Mouse (Mus musculus): ENCODE results near the gene Xpo1.
"Not testable (repeated sequence)": the region's sequence is repeated elsewhere in the genome, so short reads cannot be mapped to it uniquely, and the experiment has no call there.

The Xpo1 gene

DNA sequence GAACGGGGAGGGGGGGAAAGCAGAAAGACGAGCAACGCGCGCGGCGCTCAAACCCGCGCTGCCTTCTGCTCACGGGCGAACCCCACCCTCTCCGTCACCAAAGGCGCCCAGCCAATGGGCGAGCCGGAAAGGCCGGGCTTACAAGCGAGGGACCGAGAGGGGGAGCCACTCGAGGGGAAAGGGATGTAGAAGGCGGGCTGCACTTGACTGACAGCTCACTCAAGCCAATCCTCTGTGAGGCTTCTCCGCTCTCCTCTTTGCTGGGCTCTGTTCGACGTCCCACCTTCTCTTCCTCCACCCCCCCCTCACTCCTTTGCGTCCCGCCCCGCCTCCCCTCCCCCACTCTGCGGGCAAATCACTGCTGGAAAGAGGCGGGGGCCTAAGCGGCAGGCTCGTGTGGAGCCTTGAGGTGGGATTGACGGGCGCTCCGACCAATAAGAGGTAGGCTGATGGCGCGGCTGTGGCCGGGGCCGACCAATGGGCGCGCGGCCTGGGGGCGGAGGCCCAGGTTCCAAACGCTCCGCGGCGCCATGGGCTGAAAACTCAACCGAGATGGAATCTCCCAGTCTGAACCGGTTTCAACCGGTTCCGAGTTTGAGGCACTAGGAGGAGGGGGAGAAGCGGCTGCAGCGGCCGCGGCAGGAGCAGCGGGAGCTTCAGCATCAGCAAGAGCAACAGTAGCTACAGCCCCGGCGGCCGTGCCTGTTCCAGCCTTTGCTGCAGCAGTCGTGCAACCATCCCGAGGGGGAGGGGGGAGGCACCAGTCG, at the start of gene Xpo1:
Gene Xpo1, plus strand, starts transcription at position 615 of the 767 bp plus-strand sequence.
- DNase-seq: peak; percentile 100

DNA sequence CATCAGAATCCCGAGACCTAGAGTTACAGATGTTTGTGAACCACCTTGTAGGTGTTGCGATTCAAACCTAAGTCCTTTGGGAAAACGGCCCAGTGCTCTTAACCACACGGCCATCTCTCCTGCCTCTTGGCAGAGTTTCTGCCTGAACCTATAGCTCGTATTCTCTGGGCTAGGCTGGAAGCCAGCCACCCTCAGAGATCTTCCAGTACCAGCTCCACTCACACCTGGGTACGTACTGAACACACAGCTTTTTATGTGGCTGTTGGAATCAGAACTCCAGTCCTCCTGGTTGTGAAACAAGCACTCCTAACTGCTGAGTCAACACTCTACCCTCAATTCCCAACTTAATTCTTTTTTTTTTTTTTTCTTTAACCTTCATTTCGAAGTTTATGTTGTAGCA, 46.1 kb upstream of the Xpo1 start:
- DNase-seq: no peak

DNA sequence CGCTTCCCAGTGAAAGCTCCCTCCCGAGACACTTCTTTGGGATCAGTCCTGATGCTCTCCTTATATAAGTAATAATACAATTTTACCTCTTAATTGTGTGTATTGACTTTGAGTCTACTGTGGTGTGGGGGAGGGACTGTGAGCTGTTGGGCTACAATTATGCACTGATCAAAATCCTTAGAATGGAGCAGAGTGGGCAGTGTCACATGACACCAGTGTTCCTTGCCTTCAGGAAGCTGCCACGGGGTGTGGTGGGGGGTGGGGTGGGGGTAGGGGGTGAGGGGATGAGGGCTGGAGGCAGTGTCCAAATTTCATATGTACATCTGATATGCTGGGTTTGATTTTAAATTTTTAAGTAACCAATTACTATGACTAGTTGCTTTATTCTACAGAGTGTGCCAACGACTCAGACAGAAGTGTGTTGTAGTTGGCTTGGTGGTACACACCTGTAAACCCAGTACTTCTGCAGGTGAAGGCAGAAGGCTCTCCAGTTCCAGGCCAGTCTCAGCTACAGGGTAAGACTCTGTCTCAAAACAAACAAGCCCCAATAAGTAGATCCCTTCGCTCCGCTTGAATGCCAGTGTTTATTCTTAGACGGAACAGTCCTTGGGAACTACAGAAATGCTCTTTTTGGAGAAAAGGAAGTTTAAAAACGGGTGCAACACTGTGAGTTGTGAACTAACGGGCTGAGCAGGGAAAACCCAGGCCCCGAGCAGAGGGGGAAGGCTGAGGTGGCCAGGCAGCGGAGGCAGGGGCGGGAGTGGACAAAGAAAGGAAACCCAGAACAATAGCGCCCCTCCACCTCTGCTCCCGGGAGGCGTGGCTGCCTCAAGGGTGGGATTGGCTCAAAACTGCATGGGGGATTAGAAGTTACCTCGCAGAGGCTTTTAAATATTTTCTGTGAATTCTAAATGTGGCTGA, 45.0 kb upstream of the Xpo1 start:
- peak; percentile 11 to 21 for DNase-seq

DNA sequence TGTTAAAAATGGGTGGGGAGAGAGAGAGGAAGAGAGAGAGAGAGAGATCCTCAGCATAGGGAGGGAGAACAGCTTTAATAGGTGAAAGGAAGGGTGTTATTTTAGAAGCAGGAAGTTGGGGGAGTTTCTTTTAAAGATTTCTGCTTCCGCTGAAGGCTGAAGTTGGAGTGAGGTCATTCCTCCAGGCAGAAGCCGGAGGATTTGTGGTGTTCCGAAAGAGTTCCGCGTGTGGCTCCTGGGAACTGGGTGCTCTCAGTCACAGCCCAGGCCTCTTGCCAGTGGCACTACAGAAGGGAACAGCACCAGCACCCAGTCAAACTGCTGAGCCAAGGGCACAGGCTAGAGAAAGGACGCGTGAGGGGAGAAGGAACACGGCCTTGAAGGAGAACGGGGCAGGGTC, 38.4 kb upstream of the Xpo1 start:
- no peak for DNase-seq

DNA sequence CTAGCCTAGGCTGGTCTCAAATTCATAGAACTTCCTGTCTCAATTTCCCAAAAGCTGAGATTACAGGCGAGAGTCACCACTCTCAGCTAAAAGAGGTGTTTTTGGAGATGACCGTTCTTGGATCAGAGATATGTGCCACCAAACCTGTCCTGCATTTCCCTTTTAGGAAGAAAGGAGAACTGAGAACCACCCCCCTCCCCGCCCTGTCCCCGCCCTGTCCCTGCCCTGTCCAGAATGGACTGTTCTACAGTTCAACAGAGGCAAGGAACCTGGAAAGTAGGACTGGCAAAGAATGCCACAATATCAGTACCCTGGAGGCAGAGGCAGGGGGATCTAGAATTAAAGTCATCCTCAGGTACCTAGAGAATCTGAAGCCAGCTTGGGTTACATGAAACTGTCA, 19.8 kb upstream of the Xpo1 start:
- no peak for DNase-seq

DNA sequence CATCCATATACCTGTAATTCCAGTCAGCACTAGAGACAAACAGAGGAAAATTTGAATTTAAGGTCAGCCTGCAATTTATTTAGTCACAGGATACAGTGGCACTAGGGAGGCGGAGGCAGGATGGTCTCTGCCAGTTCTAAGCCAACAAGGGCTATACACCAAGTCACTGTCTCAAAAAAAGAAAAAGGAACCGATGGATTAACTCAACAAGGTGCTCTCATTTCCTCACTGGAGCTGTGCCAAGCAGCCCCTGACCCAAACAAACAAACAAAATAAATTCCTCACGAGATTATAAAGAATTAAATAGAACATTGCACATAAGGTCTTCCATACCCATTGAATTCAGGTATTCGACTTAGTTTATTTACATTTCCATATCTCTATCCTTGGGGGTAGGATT, 1.9 kb upstream of the Xpo1 start:
- DNase-seq: peak; percentile 19 to 32

DNA sequence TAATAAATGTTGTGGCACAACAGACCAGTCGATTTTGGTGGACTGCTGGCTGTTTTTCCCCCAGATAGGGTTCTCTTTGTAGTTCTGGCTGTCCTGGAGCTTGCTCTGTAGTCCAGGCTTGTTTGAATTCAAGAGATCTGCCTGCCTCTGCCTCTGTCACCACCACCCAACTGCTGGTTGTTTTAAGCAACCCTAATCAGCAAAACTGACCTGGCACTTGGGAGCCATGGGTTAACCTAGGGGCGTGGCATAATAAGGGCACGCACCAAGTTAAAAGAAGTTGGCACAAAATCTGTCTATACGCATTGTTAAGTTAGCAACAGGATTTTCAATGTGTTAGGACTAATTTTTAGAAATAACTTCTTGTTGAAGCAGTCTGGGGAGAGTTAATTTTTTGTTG, 1.3 kb upstream of the Xpo1 start:
- no peak for DNase-seq

DNA sequence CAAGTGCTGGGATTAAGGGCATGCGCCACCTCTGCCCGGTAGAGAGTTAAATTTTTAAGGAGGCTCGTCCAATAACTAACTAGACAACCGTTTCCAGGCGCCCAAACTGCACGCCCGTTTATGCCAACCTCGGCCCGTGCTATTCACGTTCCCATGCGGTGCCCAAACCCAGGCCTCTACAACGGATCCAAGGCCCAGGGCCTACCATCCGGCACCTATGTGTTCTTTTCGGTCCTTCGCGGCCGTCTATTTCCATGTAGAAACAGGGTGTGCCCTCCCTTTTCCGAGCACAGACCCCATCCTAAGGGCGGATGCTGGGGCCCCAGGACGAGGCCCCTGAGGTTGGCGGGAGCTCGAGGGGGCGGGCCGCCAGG, 801 bp upstream of the Xpo1 start:
- DNase-seq: no peak

DNA sequence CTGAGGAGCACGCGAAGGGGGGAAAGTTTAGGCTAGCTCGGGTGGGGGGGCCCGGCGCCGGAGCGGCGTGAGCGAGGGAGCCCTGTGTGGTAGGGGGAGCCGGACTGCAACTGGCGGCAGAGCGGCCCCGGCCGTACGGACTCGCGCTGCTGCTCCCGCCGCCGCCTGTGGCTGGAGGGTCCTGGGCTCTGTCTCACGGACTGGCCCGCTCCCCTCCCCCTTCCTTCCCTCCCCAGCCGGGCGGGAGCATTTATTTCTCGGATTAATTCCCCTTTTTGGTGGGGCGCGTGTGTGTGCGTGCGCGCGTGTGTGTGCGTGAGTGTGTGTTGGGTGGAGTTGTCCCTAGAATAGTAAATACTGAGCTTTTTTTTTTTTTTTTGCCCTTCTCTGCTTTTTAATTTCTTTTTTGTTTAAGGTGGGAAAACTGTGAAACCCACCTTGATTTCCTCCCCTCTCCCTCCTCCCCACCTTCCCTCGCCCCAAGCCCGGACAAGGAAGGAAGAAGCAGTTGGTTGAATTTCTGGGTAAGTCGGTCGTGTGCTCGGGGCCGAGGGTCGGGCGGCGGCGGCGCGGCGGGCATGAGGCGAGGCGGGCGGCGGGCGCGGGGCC, 457 bp downstream of the Xpo1 start:
- no peak for DNase-seq

DNA sequence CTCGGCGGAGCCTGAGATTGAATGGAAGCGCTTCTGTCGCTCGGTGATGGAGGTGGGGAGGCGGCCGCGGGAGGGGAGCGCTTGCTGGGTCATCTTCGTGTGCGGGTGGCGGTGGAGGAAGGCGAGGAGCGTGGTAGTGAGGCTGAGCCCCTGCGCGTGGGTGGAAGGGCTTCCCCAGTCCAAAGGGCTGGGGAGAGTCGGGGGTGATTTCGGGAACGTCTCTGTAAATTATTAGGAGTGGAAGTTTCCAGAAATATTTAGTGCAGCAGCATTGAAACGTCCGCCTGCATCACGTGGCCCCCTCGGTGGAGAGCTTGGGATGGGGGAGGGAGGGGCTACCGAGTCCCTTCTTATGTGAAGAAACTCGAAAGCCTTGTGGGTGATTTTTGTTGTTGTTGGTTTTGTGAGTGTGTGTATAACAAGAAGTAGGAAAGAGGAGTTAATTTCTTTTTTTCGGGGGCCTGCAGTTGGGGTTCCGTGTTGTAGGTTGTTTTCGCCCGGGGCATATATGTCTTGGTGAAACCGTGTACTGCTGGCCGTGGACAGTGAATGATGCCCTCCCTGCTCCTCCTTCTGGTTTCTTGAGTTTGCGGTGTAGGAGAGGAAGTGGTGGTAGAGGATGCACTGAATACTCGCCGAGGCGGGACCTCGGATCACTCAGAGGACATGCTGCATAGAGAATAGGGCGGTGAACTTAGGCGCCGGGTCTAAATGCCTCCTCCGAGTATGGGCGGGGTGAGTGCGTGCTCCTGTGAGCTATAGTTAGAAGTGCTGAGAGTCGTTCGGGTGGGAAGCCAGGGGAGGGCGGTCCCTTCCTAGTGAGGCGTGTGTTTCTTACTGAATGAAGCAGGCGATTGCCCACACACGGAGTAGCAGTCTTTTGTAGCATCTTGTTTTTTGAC, 1.2 kb downstream of the Xpo1 start:
- DNase-seq: peak; percentile 75 to 78

DNA sequence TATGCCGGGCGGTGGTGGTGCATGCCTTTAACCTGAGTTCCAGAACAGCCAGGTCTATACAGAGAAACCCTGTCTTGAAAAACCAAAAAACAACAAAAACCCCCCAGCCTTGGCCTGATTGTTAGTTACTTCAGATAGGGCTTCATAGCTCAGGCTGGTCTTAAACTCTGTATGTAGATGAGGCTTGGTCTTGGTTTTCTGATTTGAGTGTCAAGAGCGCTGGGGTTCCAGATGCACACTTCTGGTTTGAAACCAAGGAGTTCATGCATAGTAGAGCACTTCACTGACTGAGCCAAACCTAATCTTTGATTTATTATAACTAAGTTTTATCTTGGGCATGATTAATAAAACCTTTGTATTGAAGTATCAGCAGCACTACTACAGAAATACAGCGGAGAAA, 3.2 kb downstream of the Xpo1 start:
- DNase-seq: no peak

DNA sequence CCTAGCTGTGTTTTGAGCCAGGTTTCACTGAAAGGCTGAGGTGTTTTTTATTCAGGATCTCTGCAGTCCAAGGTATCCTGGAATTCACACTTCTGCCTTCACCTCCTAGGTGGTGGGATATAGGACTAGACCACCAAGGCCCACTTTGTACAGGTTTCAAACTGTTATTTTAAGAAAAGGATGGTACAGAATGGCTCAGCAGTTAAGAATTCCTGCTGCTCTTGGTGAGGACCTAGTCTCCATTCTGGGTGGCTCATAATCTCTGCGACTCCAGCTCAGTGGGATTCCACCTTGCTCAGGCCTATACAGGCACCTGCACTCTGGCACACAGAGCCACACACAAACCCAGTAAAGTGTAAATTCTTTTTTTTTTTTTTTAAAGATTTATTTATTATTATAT, 3.6 kb downstream of the Xpo1 start:
- DNase-seq: no peak

DNA sequence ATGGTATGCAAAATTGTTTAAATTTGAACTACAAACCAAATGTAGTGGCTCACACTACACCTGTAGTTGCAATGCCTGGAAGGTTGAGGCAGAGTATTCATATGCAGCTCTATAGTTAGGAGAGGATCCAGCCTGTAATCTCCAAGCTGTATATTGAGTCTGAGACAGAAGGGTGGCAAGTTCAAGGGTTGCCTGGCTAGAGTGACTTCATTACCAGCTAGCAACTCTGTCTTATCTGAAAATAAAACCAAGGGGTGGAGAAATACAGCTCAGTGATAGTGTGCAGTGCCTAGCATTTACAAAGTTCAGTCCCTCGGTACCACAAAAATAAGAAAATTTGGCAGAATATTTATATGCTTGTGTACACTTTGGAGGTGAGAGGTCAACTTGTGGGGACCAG, 4.3 kb downstream of the Xpo1 start:
- DNase-seq: no peak

DNA sequence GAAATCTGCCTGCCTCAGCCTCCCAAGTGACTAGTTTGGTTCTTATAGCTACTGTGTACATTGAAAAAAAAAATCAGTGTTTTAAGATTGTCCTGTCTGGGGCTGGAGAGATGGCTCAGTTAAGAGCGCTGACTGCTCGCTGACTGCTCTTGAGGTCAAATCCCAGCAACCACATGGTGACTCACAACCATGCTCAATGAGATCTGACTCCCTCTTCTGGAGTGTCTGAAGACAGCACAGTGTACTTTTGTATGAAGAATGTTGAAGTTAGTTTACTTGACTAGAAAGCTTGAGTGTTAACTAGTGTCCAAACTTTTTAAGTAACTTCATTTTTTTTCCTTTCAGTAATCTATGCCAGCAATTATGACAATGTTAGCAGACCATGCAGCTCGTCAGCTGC, 5.6 kb downstream of the Xpo1 start:
- no peak for DNase-seq

DNA sequence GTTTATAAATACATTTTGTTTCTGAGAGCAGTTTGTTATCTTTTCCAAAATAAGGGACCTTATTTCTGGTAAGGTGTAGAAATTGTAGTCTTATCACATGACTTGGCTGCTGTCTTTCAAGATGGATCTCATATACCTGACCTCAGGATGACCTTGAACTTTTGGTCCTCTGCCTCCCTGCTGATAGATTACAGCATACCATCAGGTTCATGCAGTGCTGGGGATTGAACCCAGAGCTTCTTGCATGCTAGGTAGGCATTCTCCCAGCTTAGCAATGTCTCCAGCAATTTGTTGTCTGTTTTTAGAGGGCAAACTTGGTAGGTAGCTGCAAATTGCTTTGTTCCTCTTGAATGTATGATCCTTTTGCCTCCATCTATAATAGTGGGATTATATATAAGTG, 9.1 kb downstream of the Xpo1 start:
- no peak for DNase-seq

DNA sequence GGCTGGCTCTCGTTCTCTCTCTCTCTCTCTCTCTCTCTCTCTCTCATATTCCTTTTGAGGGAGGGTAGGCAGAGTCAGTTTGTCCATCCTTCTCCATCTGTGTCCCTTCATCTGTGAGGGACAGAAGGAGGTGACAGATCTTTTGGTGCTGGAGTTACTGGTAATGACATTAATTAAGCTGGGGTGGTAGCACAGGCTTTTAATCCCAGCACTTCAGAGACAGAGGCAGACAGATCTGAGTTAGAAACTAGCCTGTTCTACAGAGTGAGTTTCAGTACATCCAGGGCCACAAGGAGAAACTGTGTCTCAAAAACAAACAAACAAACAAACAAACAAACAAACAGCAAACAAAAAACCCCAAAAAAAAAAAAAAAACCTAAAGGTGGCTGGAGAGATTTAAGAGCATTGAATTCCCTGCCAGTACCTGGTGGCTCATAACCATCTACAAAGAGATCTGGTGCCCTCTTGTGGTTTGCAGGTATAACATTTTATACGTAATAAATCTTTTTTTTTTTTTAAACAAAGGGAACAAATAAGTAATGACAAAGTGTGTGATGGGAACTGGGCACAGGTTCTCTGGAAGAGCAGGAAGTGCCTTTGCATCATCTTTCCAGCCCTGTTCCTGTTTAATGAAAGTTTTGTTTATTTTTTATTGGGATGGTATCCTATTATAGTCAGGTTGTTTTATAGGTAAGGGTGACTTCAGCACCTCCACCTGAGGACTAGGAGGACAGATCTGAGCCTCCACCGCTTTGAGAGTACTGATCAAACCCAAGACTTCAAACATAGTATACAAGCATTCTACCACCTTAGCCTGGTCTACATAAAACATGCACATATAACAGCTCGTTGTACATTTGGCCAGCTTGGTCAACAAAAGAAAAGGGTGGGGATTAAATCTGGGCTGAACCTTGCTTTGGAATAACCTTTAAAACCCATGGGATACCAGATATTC, 16.2 kb downstream of the Xpo1 start:
- DNase-seq: peak; percentile 69 to 84

DNA sequence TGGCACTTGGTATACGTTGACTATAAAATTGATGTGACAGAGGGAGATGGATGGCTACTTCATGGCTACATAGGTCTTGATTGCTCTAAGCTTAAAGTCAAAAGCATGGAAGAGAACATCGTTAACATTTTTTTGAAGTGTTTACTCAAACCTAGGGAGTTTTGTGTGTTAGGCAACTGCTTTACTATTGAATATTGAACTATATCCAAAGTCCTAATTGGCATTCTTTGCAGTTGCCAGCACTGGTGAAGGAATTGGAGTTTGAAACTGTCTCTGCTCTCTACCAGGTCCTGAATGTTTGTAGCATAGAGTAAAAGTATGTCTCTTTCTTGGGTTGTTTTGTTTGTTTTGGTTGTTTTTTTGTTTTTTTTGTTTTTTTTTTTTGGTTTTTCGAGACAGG, 19.9 kb downstream of the Xpo1 start:
- DNase-seq: no peak

DNA sequence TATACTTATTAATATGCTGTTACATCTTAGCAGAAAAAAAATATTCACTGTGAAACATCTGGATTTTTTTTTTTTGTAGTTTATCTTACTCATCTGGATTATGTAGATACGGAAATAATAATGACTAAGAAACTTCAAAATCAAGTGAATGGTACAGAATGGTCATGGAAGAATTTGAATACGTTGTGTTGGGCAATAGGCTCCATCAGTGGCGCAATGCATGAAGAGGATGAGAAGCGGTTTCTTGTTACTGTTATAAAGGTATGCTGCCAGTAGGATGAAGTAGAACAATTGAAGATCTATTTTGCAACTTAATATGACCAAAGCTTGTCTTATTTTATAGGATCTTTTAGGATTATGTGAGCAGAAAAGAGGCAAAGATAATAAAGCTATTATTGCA, 28.6 kb downstream of the Xpo1 start:
- DNase-seq: no peak

DNA sequence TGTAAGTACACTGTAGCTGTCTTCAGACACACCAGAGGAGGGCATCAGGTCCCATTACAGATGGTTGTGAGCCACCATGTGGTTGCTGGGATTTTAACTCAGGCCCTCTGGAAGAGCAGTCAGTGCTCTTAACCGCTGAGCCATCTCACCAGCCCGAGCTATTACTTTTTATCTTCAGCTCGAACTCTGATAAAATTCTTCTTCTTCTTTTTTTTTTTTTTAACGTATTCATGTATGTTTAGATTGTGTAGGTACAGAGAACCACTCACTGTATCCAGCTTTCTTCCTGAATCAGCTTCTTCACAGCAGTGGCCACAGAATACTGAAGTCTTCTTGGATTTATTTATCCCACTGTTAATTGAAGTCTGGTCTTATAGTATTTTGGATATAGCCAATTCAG, 33.0 kb downstream of the Xpo1 start:
- not testable (repeated sequence) for DNase-seq

DNA sequence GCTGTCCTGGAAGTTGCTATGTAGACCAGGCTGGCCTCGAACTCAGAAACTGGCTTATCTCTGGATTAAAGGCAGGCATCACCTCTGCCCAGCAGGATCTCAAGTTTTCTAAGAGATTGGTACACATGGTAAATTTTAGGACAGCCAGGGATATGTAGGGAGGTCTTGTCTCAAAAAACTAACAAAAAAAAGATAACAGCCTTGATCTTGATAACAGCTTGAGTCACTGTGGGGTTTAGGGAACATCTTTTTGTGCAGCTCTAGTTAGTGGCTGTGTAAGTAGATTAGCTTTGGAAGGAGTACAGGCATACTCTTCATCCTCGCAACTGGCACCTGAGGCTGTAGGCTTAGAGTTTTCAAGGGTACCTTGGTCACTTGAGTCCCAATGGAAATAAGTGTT, 41.5 kb downstream of the Xpo1 start:
- no peak for DNase-seq

DNA sequence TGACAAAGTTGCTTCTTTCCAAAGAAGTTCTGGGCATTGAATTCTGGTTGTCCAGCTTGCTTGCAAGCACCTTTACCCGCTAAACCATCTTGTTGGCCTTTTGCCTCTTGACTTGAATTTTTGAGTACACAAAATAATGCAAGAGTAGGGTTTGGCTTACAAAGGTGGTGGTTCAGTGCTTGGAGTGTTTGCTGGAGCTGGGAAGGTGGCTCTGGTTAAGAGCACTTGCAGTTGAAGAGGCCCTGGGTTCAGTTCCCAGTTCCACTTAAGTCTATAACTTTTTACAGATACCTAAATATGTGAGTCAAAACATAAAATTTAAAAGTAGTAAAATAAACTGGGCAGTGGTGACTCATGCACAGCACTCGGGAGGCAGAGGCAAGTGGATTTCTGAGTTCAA, 42.5 kb downstream of the Xpo1 start:
- no peak for DNase-seq

DNA sequence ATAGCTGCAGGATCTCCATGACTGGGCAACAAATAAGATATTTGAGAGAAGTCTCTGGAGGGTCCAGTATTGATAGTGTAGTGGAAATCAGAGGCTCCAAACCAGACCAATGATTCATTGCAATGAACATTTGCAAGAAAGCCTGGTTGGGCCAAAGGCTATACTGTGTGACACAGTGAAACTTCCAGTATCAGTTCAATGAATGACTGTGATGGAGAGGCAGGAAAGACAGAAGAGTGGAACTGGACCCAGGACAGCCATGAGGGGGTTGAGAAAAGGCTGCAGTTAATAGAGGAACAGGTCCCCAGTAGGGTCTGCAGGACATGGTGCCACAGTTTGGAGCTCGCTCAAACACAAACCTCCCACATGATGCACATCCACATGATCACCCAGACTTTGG, 44.1 kb downstream of the Xpo1 start:
- no peak for DNase-seq
